Mouse (Mus musculus): Measurements from ENCODE around the gene Pclaf. TPM values are rescaled to one million over a fixed set of nuclear protein-coding genes. Genes with fewer than 3 reads are reported as not detected.

Gene Pclaf
- polyA plus RNA-seq, 1 experiment from 2014 or later = 232 TPM

DNA sequence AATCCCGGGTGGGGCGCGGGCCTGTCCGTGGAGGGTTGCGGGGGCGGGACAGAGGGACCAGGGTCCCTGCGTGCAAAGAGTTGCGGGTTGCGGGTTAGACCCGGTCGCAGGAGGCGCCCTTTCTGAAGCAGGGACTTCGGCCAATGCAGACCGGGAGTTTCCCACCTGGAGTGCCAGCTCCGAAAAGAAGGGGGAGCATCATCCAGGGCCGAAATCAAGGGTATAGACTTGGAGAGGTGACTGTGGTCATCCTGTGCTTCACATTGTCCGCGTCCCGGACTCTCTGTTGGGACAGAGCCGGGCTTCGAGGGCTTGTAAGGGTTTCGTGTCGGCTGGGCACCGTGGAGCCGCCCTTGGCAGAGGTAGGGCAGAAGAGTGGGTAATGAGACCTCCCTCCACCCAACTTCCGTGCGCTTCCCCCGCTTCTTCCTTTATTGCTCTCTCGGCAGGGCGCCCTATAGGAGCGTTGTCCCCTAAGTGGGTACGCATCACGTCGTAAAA is 19.3 kb downstream of the Pclaf start:
- peak; percentile 11 for ATAC-seq (ENCODE audit: insufficient number of reproducible peaks, insufficient read depth, low FRiP score, low TSS enrichment, low read depth)
- Histone ChIP-seq H3K27ac (peak overlapping the region; percentile 92), H3K27me3 (no peaks in the 10 kb centered on the region), H3K9me3 (no peaks in the 10 kb centered on the region), H3K9ac (peak overlapping the region; percentile 89), H3K36me3 (peaks cover 5% of the 10 kb centered on the region; the same call in 1 of the 2 replicates), H3K4me1 (peaks cover 9% of the 10 kb centered on the region), H3K4me2 (peak overlapping the region; percentile 73), H3K4me3 (peak overlapping the region; percentile 80)
- WGBS = under 1% methylated on average over 34 of the region's 34 CpGs

DNA sequence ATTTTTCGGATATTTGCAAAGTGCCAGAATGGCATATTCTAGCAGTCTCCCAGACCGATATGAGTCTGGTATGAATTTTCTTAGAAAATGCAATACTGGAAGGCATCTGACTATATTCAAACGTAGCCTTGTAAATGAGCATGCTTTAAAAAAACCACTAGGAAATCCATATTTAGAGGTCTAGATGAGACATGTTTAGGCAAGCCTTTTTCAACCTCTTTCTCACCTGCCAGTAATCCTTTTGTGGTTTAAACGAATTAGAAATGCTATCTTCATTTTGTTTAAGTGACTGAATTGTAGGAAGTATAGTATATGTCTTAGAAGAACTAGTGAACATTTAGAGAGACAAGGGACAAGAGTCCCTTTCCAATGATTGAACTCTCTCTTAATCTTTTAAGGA is 19.8 kb downstream of the Pclaf start:
- H3K27me3 ChIP-seq = no peaks in the 10 kb centered on the region
- ATAC-seq (ENCODE audit: insufficient number of reproducible peaks, insufficient read depth, low FRiP score, low TSS enrichment, low read depth) = no peak
- peaks cover 5% of the 10 kb centered on the region; the same call in 1 of the 2 replicates for H3K36me3 ChIP-seq
- no peaks in the 10 kb centered on the region for H3K9me3 ChIP-seq
- H3K4me2 ChIP-seq = peak overlapping the region; percentile 73
- peak overlapping the region; percentile 92 for H3K27ac ChIP-seq
- peak overlapping the region; percentile 80 for H3K4me3 ChIP-seq
- H3K9ac ChIP-seq = peak overlapping the region; percentile 89
- peaks cover 9% of the 10 kb centered on the region for H3K4me1 ChIP-seq
- WGBS = 5% methylated on average over 4 of the region's 4 CpGs

DNA sequence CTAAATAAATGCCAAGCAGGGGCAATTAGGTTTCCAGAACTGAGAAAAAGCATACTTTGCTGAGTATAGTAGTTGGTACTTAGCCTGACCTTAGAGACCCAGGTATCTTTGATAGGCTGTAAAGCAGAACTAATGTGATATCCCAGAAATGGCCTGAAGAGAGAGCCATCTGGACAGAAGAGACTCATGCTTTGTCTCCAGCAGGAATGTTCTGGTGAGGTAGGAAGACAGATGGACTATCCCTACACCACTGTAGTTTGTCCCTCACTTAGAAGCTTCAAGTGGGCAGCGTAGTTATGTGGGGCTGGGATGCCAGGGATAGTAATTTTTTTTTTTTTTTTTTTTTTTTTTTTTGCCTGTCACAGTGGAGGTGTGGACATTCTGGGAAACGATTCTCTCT is 23.9 kb downstream of the Pclaf start:
- Histone ChIP-seq H3K9ac (no peak overlapping the region), H3K27me3 (no peaks in the 10 kb centered on the region), H3K36me3 (no peaks in the 10 kb centered on the region), H3K4me3 (no peak overlapping the region), H3K4me1 (peaks cover 6% of the 10 kb centered on the region), H3K27ac (no peak overlapping the region), H3K9me3 (no peaks in the 10 kb centered on the region), H3K4me2 (no peak overlapping the region)
- ATAC-seq (ENCODE audit: insufficient number of reproducible peaks, insufficient read depth, low FRiP score, low TSS enrichment, low read depth) = no peak
- WGBS = 92% methylated on average over 2 of the region's 2 CpGs

DNA sequence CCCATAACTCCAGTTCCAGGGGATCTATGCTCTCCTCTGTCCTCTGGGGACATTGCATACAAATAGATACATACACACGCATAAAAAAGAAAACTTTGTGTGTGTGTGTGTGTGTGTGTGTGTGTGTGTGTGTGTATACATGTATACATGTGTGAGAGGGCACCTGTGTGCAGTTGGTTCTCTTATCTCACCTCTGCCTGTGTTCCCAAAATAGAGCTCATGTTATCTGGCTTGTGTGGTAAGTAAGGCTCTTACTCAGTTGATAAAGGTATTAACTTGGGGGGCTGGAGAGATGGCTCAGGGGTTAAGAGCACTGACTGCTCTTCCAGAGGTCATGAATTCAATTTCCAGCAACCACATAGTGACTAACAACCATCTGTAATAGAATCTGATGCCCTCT is 27.0 kb downstream of the Pclaf start:
- Histone ChIP-seq H3K4me2 (no peak overlapping the region), H3K36me3 (no peaks in the 10 kb centered on the region), H3K9me3 (no peaks in the 10 kb centered on the region), H3K27ac (no peak overlapping the region), H3K9ac (no peak overlapping the region), H3K4me3 (no peak overlapping the region), H3K4me1 (no peaks in the 10 kb centered on the region), H3K27me3 (no peaks in the 10 kb centered on the region)
- no peak for ATAC-seq (ENCODE audit: insufficient number of reproducible peaks, insufficient read depth, low FRiP score, low TSS enrichment, low read depth)
- 89% methylated on average over 1 of the region's 1 CpGs for WGBS

DNA sequence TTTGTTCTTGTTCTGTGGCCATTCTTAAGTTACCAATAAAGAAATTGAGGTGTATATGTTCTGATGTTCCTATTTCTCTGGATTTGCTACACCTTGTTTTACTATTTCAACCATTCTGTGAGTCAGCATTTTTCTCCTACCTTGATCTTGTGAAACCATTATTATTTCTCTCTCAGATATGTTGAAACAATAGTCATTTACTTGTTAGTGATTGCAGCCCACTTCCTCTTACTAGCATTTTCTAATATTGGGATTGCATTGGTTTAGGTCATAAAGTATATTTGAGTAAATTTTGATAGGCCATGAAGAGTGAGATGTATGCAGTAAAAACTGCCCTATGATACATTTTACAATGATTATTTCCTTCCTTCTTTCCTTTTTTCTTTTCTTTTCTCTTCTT is 38.4 kb downstream of the Pclaf start:
- H3K27me3 ChIP-seq = no peaks in the 10 kb centered on the region
- no peak overlapping the region for H3K27ac ChIP-seq
- no peaks in the 10 kb centered on the region for H3K36me3 ChIP-seq
- H3K9ac ChIP-seq = no peak overlapping the region
- ATAC-seq (ENCODE audit: insufficient number of reproducible peaks, insufficient read depth, low FRiP score, low TSS enrichment, low read depth) = no peak
- no peaks in the 10 kb centered on the region for H3K9me3 ChIP-seq
- no peak overlapping the region for H3K4me2 ChIP-seq
- no peaks in the 10 kb centered on the region for H3K4me1 ChIP-seq
- no peak overlapping the region for H3K4me3 ChIP-seq

DNA sequence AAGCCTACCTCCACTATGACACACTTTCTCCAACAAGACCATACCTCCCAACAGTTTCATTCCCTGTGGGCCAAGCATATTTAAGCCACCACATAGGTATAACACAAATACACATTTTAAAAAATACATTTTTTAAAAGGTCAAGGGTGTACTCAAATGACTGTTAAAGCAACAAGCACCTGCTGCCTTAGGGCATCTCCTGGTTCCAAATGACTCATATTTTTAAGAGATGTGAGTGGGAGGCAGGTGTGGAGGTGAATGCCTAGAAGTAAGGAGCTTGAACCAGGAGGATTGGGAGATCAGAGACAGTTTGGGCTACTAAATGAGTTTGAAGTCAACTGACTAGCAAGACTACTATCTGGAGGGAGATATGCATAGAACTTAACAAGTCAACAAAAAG is 39.8 kb downstream of the Pclaf start:
- no peak overlapping the region for H3K27ac ChIP-seq

DNA sequence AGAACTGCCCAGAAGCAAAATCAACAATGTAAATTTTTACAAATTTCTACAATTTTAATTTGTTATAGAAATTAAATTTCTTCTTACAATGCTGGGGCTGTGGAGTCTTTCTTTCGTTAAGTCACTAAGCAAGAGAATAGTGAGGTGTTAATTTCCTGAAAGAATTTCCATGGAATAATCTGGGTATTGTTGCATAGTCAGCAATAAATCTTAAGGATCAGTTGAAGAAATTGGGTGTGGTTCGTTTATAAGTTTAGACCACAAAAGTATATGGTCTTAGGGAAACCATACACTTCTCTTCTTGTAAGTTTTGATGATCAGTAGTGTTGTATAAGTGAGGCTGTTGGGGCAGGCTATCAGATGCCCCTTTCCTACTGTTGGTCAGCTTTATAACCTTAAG is 47.5 kb downstream of the Pclaf start:
- Histone ChIP-seq H3K36me3 (no peaks in the 10 kb centered on the region), H3K4me1 (no peaks in the 10 kb centered on the region), H3K4me2 (no peak overlapping the region), H3K27ac (no peak overlapping the region), H3K9me3 (no peaks in the 10 kb centered on the region), H3K27me3 (no peaks in the 10 kb centered on the region), H3K4me3 (no peak overlapping the region), H3K9ac (no peak overlapping the region)
- 89% methylated on average over 2 of the region's 2 CpGs for WGBS
- ATAC-seq (ENCODE audit: insufficient number of reproducible peaks, insufficient read depth, low FRiP score, low TSS enrichment, low read depth) = no peak

More for the DNA sequence above, 39.8 kb downstream of the Pclaf start:
- Histone ChIP-seq H3K4me1 (no peaks in the 10 kb centered on the region), H3K4me2 (no peak overlapping the region), H3K36me3 (no peaks in the 10 kb centered on the region), H3K4me3 (no peak overlapping the region), H3K9me3 (no peaks in the 10 kb centered on the region), H3K27me3 (no peaks in the 10 kb centered on the region), H3K9ac (no peak overlapping the region)
- ATAC-seq (ENCODE audit: insufficient number of reproducible peaks, insufficient read depth, low FRiP score, low TSS enrichment, low read depth) = no peak

DNA sequence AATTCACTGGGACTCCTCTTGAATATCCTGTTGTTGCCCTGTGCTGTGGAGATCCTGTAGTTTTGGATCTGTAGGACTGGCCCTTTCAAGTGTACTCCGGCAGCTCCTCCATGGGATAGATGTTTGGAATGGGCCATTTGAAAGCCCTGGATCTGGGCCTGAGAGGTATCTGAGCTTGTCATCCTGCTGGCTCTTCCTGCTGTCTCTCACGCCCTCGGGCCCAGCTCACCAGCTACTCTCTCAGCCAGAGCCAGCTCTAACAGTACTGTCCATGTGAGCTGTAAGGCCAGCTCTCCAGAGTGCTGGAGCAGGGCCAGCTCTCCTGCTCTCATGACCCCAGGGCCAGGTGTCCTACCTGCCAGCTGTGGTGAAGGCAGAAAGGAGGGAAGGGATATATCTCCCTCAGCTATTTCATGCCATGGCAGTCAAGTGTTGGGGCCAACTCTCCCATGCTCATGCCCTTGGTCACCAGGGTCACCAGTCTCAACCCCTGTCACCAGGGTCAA is 61.1 kb downstream of the Pclaf start:
- no peak for ATAC-seq (ENCODE audit: insufficient number of reproducible peaks, insufficient read depth, low FRiP score, low TSS enrichment, low read depth)
- H3K4me2 ChIP-seq = no peak overlapping the region
- H3K4me3 ChIP-seq = no peak overlapping the region
- H3K27ac ChIP-seq = no peak overlapping the region
- WGBS = 87% methylated on average over 3 of the region's 3 CpGs
- no peaks in the 10 kb centered on the region for H3K27me3 ChIP-seq
- no peaks in the 10 kb centered on the region for H3K4me1 ChIP-seq
- H3K36me3 ChIP-seq = peaks cover 26% of the 10 kb centered on the region
- H3K9me3 ChIP-seq = no peaks in the 10 kb centered on the region
- no peak overlapping the region for H3K9ac ChIP-seq

Other genes with a start within 250 kb of the Pclaf start
- gene Oaz2, start 222.2 kb upstream of the Pclaf start, polyA plus RNA-seq (2015; fragmentation: Nextera tagmentation; extraction: Ambion mirVana) = 295 and 315 TPM in 2 replicates
- gene Zfp609, start 62.7 kb upstream of the Pclaf start, polyA plus RNA-seq (2015; fragmentation: Nextera tagmentation; extraction: Ambion mirVana) = 7.2 and 8.4 TPM in 2 replicates
- 40.1 and 40.8 TPM in 2 replicates for gene Trip4, start 18.6 kb downstream of the Pclaf start, polyA plus RNA-seq (2015; fragmentation: Nextera tagmentation; extraction: Ambion mirVana)
- gene Csnk1g1, start 18.7 kb downstream of the Pclaf start, polyA plus RNA-seq (2015; fragmentation: Nextera tagmentation; extraction: Ambion mirVana) = 22.8 and 26.0 TPM in 2 replicates
- 568 and 589 TPM in 2 replicates for gene Ppib, start 170.0 kb downstream of the Pclaf start, polyA plus RNA-seq (2015; fragmentation: Nextera tagmentation; extraction: Ambion mirVana)
- gene Snx22, start 179.5 kb downstream of the Pclaf start, polyA plus RNA-seq (2015; fragmentation: Nextera tagmentation; extraction: Ambion mirVana) = 5.3 and 5.6 TPM in 2 replicates
- gene Snx1, start 236.3 kb downstream of the Pclaf start, polyA plus RNA-seq (2015; fragmentation: Nextera tagmentation; extraction: Ambion mirVana) = 119 and 131 TPM in 2 replicates
- gene Ciao2a, start 236.4 kb downstream of the Pclaf start, polyA plus RNA-seq (2015; fragmentation: Nextera tagmentation; extraction: Ambion mirVana) = 177 and 184 TPM in 2 replicates

Measured in embryonic facial prominence, embryonic 13.5 days (tissue).